28 mouse cellular contexts compared by ENCODE assay signal in the genomic region with DNA sequence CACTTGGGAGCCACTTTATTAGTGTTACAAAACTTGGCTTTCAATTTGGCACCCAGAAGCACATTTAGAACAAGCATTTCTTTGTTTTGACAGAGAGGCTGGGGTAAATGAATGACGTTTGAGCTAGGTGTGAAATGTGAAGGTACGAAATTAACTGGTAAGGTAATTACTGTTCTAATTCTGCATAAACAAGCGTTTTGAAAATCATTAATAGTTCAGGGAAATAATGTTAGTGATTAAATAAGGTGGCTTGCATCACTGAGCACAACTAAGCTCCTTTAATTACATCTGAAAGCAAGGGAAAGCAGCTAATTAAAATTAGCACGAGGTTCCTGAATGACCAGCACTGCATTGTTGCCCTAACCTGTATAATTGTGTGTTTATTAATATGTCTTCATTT.
A peak's percentile ranks its signal among the peaks of the same experiment; 100 is the strongest.
DNase-seq lines count a peak whose midpoint lies in the region; ATAC-seq and TF ChIP-seq lines count a peak whose summit lies in the region.
"Had no signal": no experiment of that assay in that cellular context is flagged by ENCODE, and none has a peak within 500 bp of the region (broad histone marks: within the 10 kb centered on the region; RNA-seq: fewer than 3 reads in every experiment).

No protein-coding gene starts in this region.

- no peaks in the 10 kb centered on the region for H3K9me3 ChIP-seq in forebrain, embryonic 12.5 days
- no peaks in the 10 kb centered on the region for H3K9me3 ChIP-seq in forebrain, postnatal 0 days (ENCODE audit: low read length)
- H3K9me3 ChIP-seq in kidney, postnatal 0 days (replicated peaks; ENCODE audit: low read length): no peaks in the 10 kb centered on the region
- H3K9me3 ChIP-seq: embryonic facial prominence, embryonic 12.5 days; heart, embryonic 12.5 days; limb, embryonic 12.5 days; lung, embryonic 15.5 days; midbrain, embryonic 13.5 days had no signal

- no peak for DNase-seq in forebrain, postnatal 0 days
- peak; percentile 4 for DNase-seq in kidney, postnatal 0 days (ENCODE audit: low spot score)
- no peak for DNase-seq in kidney, adult 11 months
- DNase-seq in fat pad, adult 2 months (ENCODE audit: extremely low read depth, low read depth, low spot score): peak; percentile 78
- DNase-seq in forelimb bud, embryonic 11.5 days (ENCODE audit: low read depth, low spot score): peak; percentile 20
- no peak for DNase-seq in lung, postnatal 4 days
- no peak for DNase-seq in gastrocnemius, adult 18-20 months (ENCODE audit: low spot score)
- DNase-seq: adrenal gland, postnatal 14 days; cerebellum, adult 11-12 months; cerebellum, adult 9-11 months; embryo, embryonic 11 days; gastrocnemius, adult 2 months; gastrocnemius, postnatal 36 days; heart, adult 2 months; lung, postnatal 36 days; right cerebral cortex, adult 18-20 months; spleen, adult 18-20 months; thymus, postnatal 14 days had no signal

- no peak overlapping the region for H3K9ac ChIP-seq in forebrain, embryonic 12.5 days
- no peak overlapping the region for H3K9ac ChIP-seq in forebrain, postnatal 0 days
- H3K9ac ChIP-seq in kidney, postnatal 0 days (ENCODE audit: low read depth, low read length): no peak overlapping the region
- H3K9ac ChIP-seq: embryonic facial prominence, embryonic 12.5 days; heart, embryonic 12.5 days; hindbrain, embryonic 14.5 days; limb, embryonic 12.5 days; lung, embryonic 15.5 days; midbrain, embryonic 13.5 days had no signal

- H3K36me3 ChIP-seq in forebrain, embryonic 12.5 days (replicated peaks): no peaks in the 10 kb centered on the region
- H3K36me3 ChIP-seq in forebrain, postnatal 0 days (ENCODE audit: insufficient read depth): no peaks in the 10 kb centered on the region
- no peaks in the 10 kb centered on the region for H3K36me3 ChIP-seq in kidney, postnatal 0 days (ENCODE audit: insufficient read depth, low read length)
- H3K36me3 ChIP-seq: embryonic facial prominence, embryonic 12.5 days; G1E; heart, embryonic 12.5 days; limb, embryonic 12.5 days; lung, embryonic 15.5 days; midbrain, embryonic 13.5 days had no signal

- H3K27ac ChIP-seq in forebrain, embryonic 12.5 days: no peak overlapping the region
- H3K27ac ChIP-seq in forebrain, postnatal 0 days (ENCODE audit: low read depth, low read length): no peak overlapping the region
- H3K27ac ChIP-seq in kidney, postnatal 0 days: no peak overlapping the region
- H3K27ac ChIP-seq: embryonic facial prominence, embryonic 12.5 days; gastrocnemius, adult 2 months; heart, adult 2 months; hindbrain, embryonic 14.5 days; limb, embryonic 12.5 days; lung, embryonic 15.5 days; midbrain, embryonic 13.5 days had no signal

- H3K4me2 ChIP-seq in forebrain, embryonic 12.5 days: no peak overlapping the region
- no peak overlapping the region for H3K4me2 ChIP-seq in forebrain, postnatal 0 days (ENCODE audit: low read depth)
- no peak overlapping the region for H3K4me2 ChIP-seq in kidney, postnatal 0 days (ENCODE audit: low read length)
- H3K4me2 ChIP-seq: embryonic facial prominence, embryonic 12.5 days; heart, embryonic 12.5 days; hindbrain, embryonic 14.5 days; limb, embryonic 12.5 days; liver, embryonic 11.5 days; lung, embryonic 15.5 days; midbrain, embryonic 13.5 days had no signal

- H3K27me3 ChIP-seq in forebrain, embryonic 12.5 days: peaks cover 26% of the 10 kb centered on the region
- no peaks in the 10 kb centered on the region for H3K27me3 ChIP-seq in forebrain, postnatal 0 days (ENCODE audit: insufficient read depth, low read length)
- no peaks in the 10 kb centered on the region for H3K27me3 ChIP-seq in kidney, postnatal 0 days (ENCODE audit: insufficient read depth, low read length)
- H3K27me3 ChIP-seq: embryonic facial prominence, embryonic 12.5 days; heart, embryonic 12.5 days; limb, embryonic 12.5 days; lung, embryonic 15.5 days; midbrain, embryonic 13.5 days had no signal

- H3K4me1 ChIP-seq in forebrain, embryonic 12.5 days: no peaks in the 10 kb centered on the region
- no peaks in the 10 kb centered on the region for H3K4me1 ChIP-seq in forebrain, postnatal 0 days (ENCODE audit: insufficient read depth)
- no peaks in the 10 kb centered on the region for H3K4me1 ChIP-seq in kidney, postnatal 0 days (replicated peaks; ENCODE audit: insufficient read depth, low read length)
- H3K4me1 ChIP-seq: embryonic facial prominence, embryonic 12.5 days; heart, embryonic 12.5 days; limb, embryonic 12.5 days; lung, embryonic 15.5 days; midbrain, embryonic 13.5 days had no signal

- H3K4me3 ChIP-seq in forebrain, embryonic 12.5 days (replicated peaks): no peak overlapping the region
- no peak overlapping the region for H3K4me3 ChIP-seq in forebrain, postnatal 0 days (ENCODE audit: low read depth, low read length)
- no peak overlapping the region for H3K4me3 ChIP-seq in kidney, postnatal 0 days (replicated peaks; ENCODE audit: low read depth, low read length)
- H3K4me3 ChIP-seq: embryonic facial prominence, embryonic 12.5 days; gastrocnemius, adult 2 months; heart, adult 2 months; heart, embryonic 12.5 days; limb, embryonic 12.5 days; lung, embryonic 15.5 days; midbrain, embryonic 13.5 days had no signal

- 28% methylated on average over 4 of the region's 4 CpGs for WGBS in forebrain, embryonic 12.5 days
- WGBS in forebrain, postnatal 0 days: 15% methylated on average over 4 of the region's 4 CpGs
- WGBS in kidney, postnatal 0 days: 48% methylated on average over 4 of the region's 4 CpGs

- ATAC-seq in forebrain, embryonic 12.5 days (ENCODE audit: low FRiP score): peak; percentile 74; the same call in 1 of the 2 replicates
- ATAC-seq in forebrain, postnatal 0 days: no peak
- no peak for ATAC-seq in kidney, postnatal 0 days (replicated peaks; ENCODE audit: low FRiP score, low read depth)
- ATAC-seq: intestine, postnatal 0 days; midbrain, embryonic 13.5 days had no signal

- TF ChIP-seq CTCF in forebrain, postnatal 0 days (IDR thresholded peaks at IDR 0.05; ENCODE audit: low read depth): no peak
- no peak for TF ChIP-seq CTCF in kidney, postnatal 0 days (IDR thresholded peaks at IDR 0.05; ENCODE audit: low read depth)

Comparison
In these comparisons a context has a peak if more than half of its experiments do, and no peak if none do; other contexts are left out.
1. DNase-seq: peak in kidney, postnatal 0 days (single experiment), fat pad, adult 2 months (single experiment) and forelimb bud, embryonic 11.5 days (single experiment); none in forebrain, postnatal 0 days (single experiment), kidney, adult 11 months (single experiment), lung, postnatal 4 days (0 of 2) and gastrocnemius, adult 18-20 months (single experiment).